Mouse (Mus musculus) limb, embryonic 13.5 days (tissue): Measurements from ENCODE around the gene Aatk. TPM values are rescaled to one million over a fixed set of nuclear protein-coding genes. Genes with fewer than 3 reads are reported as not detected.

Source experiments
- microRNA counts: library from miRNA; unstranded; fragments of <30 nt; microRNA quantifications from one replicate; lab custom pipeline; 2016
- microRNA-seq: library from miRNA; unstranded; fragments of <30 nt; microRNA quantifications from one replicate; pipeline ENCODE4, GENCODE M21; 2016
- polyA plus RNA-seq: library from polyadenylated mRNA; unstranded; fragments of >200 nt; fragmentation: Nextera tagmentation; extraction: Ambion mirVana; gene quantifications from 2 replicates; pipeline ENCODE4 v1.2.1, GENCODE M21; 2015

The Aatk gene
- polyA plus RNA-seq, 1 experiment from 2014 or later, result 6.1 TPM

MicroRNA genes within 50 kb of the gene (microRNA counts, 519-probe panel; counts per million panel counts)
- microRNA mmu-miR-338-3p (lab: Ali Mortazavi, UCI) (2,687 counts per million, percentile 41 among the panel's probes with 10 or more counts), microRNA mmu-miR-338-5p (lab: Ali Mortazavi, UCI) (1,070 counts per million, percentile 7 among the panel's probes with 10 or more counts)

Small RNA genes within 50 kb of the gene (microRNA-seq; reads per million reads assigned to microRNA genes)
- gene Gm25948 (not detected), gene Mir3065 (not detected), gene Mir338 (not detected)

Other genes with a start within 250 kb of the Aatk start
- gene Chmp6, start 133.7 kb downstream of the Aatk start, polyA plus RNA-seq, result 112 TPM in 2 replicates
- gene Baiap2, start 104.4 kb downstream of the Aatk start, polyA plus RNA-seq, result 16.6 and 16.8 TPM in 2 replicates
- gene Cep131, start 39.7 kb upstream of the Aatk start, polyA plus RNA-seq, result 27.3 and 29.0 TPM in 2 replicates
- gene Tepsin, start 51.6 kb upstream of the Aatk start, polyA plus RNA-seq, result 18.1 and 18.5 TPM in 2 replicates
- gene Ndufaf8, start 51.8 kb upstream of the Aatk start, polyA plus RNA-seq, result 69.3 and 76.9 TPM in 2 replicates
- gene Slc38a10, start 104.2 kb upstream of the Aatk start, polyA plus RNA-seq, result 86.4 and 94.5 TPM in 2 replicates
- gene Bahcc1, start 185.8 kb upstream of the Aatk start, polyA plus RNA-seq, result 12.7 and 13.8 TPM in 2 replicates